Mouse (Mus musculus) T-cell, adult 2 months (primary cell): Measurements from ENCODE around the gene Ptprz1.

ENCODE experiments used
- DNase-seq: peaks from one replicate; pipeline ENCODE4 v3.0.0; 2022; ENCODE audit warnings: low spot score

Gene Ptprz1

GRCm38 (mm10) chr6:22874781-22875613, at the start of gene Ptprz1:
Ptprz1 (plus strand) TSS chr6:22875502.
- no peak for DNase-seq

- no peak for DNase-seq
Measured at GRCm38 (mm10) chr6:22833637-22834036, 41.7 kb upstream of the Ptprz1 start.

GRCm38 (mm10) chr6:22834100-22834970, 41.0 kb upstream of the Ptprz1 start:
- no peak for DNase-seq

- no peak for DNase-seq
Measured at GRCm38 (mm10) chr6:22875614-22876541, 576 bp downstream of the Ptprz1 start.

- DNase-seq, result no peak
Measured at GRCm38 (mm10) chr6:22887978-22888377, 12.7 kb downstream of the Ptprz1 start.

GRCm38 (mm10) chr6:22889333-22889732, 14.0 kb downstream of the Ptprz1 start:
- DNase-seq, result no peak

- DNase-seq, result no peak
Measured at GRCm38 (mm10) chr6:22901983-22902382, 26.7 kb downstream of the Ptprz1 start.

- no peak for DNase-seq
Measured at GRCm38 (mm10) chr6:22908510-22909256, 33.4 kb downstream of the Ptprz1 start.

GRCm38 (mm10) chr6:22909257-22909907, 34.1 kb downstream of the Ptprz1 start:
- DNase-seq, result no peak

GRCm38 (mm10) chr6:22909908-22910260, 34.6 kb downstream of the Ptprz1 start:
- no peak for DNase-seq

- no peak for DNase-seq
Measured at GRCm38 (mm10) chr6:22922880-22923279, 47.6 kb downstream of the Ptprz1 start.

- DNase-seq, result no peak
Measured at GRCm38 (mm10) chr6:22932768-22933265, 57.5 kb downstream of the Ptprz1 start.

GRCm38 (mm10) chr6:22937126-22937525, 61.8 kb downstream of the Ptprz1 start:
- no peak for DNase-seq

- DNase-seq, result no peak
Measured at GRCm38 (mm10) chr6:22937526-22937925, 62.2 kb downstream of the Ptprz1 start.

- DNase-seq, result no peak
Measured at GRCm38 (mm10) chr6:22944191-22944590, 68.9 kb downstream of the Ptprz1 start.

GRCm38 (mm10) chr6:22963374-22963773, 88.1 kb downstream of the Ptprz1 start:
- no peak for DNase-seq

- no peak for DNase-seq
Measured at GRCm38 (mm10) chr6:22968073-22968472, 92.8 kb downstream of the Ptprz1 start.

GRCm38 (mm10) chr6:22983769-22984519, 108.6 kb downstream of the Ptprz1 start:
- no peak for DNase-seq

- DNase-seq, result no peak
Measured at GRCm38 (mm10) chr6:22984520-22985154, 109.3 kb downstream of the Ptprz1 start.
